Mouse (Mus musculus) layer of hippocampus, adult 8-10 months (tissue): ENCODE measurements at regions not wholly inside any gene's neighbourhood (a gene's known extent, or its start where the extent isn't known, plus 50 kb on each side); places are given as distances from the start of the nearest gene placed in this dataset.

Experiments used
- DNase-seq, 2 experiments: peaks; one replicate each; pipeline ENCODE4 v3.0.0; 2022; ENCODE audit warnings: low spot score in 2 of 2

- DNase-seq = no peak
Observed at GRCm38 (mm10) chr9:50395543-50395942, 50.8 kb upstream of the Rpl10-ps3 start.

- DNase-seq = no peak
Observed at GRCm38 (mm10) chr9:50396051-50396450, 51.3 kb upstream of the Rpl10-ps3 start.

GRCm38 (mm10) chr9:50408396-50408795 lies 63.6 kb upstream of the Rpl10-ps3 start:
- no peak for DNase-seq

- no peak for DNase-seq
Observed at GRCm38 (mm10) chr9:50408845-50409244, 64.1 kb upstream of the Rpl10-ps3 start.

- no peak for DNase-seq
Observed at GRCm38 (mm10) chr9:50412986-50413385, 68.2 kb upstream of the Rpl10-ps3 start.

GRCm38 (mm10) chr9:50413514-50414335 lies 69.0 kb upstream of the Rpl10-ps3 start:
- DNase-seq = no peak

- DNase-seq = no peak
Observed at GRCm38 (mm10) chr9:50414796-50415340, 70.1 kb upstream of the Rpl10-ps3 start.

GRCm38 (mm10) chr9:50416677-50417076 lies 71.9 kb upstream of the Rpl10-ps3 start:
- no peak for DNase-seq

GRCm38 (mm10) chr9:50421061-50421460 lies 73.3 kb upstream of the Plet1 start:
- DNase-seq = peak in 1 of 2 experiments; percentile 26

GRCm38 (mm10) chr9:50421572-50422285 lies 72.6 kb upstream of the Plet1 start:
- peak; percentile 46 to 59 for DNase-seq

GRCm38 (mm10) chr9:50425866-50426495 lies 68.3 kb upstream of the Plet1 start:
- DNase-seq = no peak

- no peak for DNase-seq
Observed at GRCm38 (mm10) chr9:50430147-50430546, 64.2 kb upstream of the Plet1 start.

- DNase-seq = no peak
Observed at GRCm38 (mm10) chr9:50433525-50433924, 60.8 kb upstream of the Plet1 start.

GRCm38 (mm10) chr9:50433978-50434377 lies 60.3 kb upstream of the Plet1 start:
- DNase-seq = no peak

GRCm38 (mm10) chr9:50437830-50438722 lies 56.2 kb upstream of the Plet1 start:
- DNase-seq = peak; percentile 49 to 78

GRCm38 (mm10) chr9:50438738-50439137 lies 55.6 kb upstream of the Plet1 start:
- no peak for DNase-seq

GRCm38 (mm10) chr9:50440222-50440621 lies 54.1 kb upstream of the Plet1 start:
- no peak for DNase-seq

GRCm38 (mm10) chr9:50440689-50441088 lies 53.6 kb upstream of the Plet1 start:
- no peak for DNase-seq

GRCm38 (mm10) chr9:50443708-50444463 lies 50.4 kb upstream of the Plet1 start:
- peak; percentile 46 to 72 for DNase-seq
